Mouse (Mus musculus): ENCODE data around the gene Trp73. TPM values are rescaled to one million over a fixed set of nuclear protein-coding genes. Genes with fewer than 3 reads are reported as not detected.

The Trp73 gene
- total RNA-seq, 1 experiment = 2.6 TPM

DNA sequence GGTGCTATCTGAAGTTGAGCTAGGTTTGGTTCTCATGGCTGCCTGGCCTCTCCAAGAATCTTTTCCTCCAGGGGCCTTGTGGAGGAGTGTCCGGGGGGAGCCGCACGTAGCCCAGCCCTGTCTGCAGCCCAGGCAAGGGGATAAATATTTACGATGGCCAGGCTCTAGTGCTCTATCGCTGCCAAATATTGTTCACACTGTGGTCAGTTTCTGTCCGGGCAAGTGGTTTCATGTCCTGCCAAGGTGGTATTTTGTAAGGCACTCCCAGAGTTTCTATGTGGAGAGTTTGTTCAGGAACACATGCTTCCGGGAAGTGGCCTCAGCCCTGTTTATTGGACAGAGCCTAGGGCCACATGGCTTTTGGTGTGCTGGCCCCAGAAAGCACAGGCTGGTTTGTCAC is 41.0 kb upstream of the Trp73 start:
- Histone ChIP-seq H3K4me3 (ENCODE audit: insufficient read depth in 1 of 2, low read depth in 1 of 2, low read length in 2 of 2, poor library complexity in 1 of 2, severe bottlenecking in 1 of 2) (no peak overlapping the region), H3K9me3 (ENCODE audit: control insufficient read depth, insufficient read depth, low read depth, low read length) (no peaks in the 10 kb centered on the region), H3K9ac (ENCODE audit: insufficient read depth, low read depth, low read length, poor library complexity, severe bottlenecking) (no peak overlapping the region), H3K27ac (ENCODE audit: insufficient read depth, low read depth, low read length, poor library complexity, severe bottlenecking) (no peak overlapping the region), H3K4me1 (ENCODE audit: control insufficient read depth in 2 of 2, insufficient read depth in 2 of 2, low read length in 2 of 2, poor library complexity in 1 of 2) (0 out of 4 replicates have a peak, but pooled peaks cover 0 to 1% of the 10 kb centered on the region in 2 experiments), H3K36me3 (ENCODE audit: control insufficient read depth, insufficient read depth, low read length, poor library complexity, severe bottlenecking) (no peaks in the 10 kb centered on the region)
- in situ Hi-C loops (cut with MboI; ENCODE audit: low sequenced_read_pairs in 2 of 2, unreplicated experiment in 2 of 2) = no loop called here
- DNase-seq (ENCODE audit: low read depth, low spot score) = no peak
- no peak for TF ChIP-seq ZC3H11A (IDR thresholded peaks at IDR 0.05; ENCODE audit: borderline replicate concordance, low read depth, low read length)
- TF ChIP-seq MAFK (IDR thresholded peaks at IDR 0.05; ENCODE audit: insufficient read depth, low read depth, low read length) = no peak
- no peak for TF ChIP-seq ZNF384 (IDR thresholded peaks at IDR 0.05; ENCODE audit: low read depth, low read length)
- no peak for TF ChIP-seq CHD2 (IDR thresholded peaks at IDR 0.05; ENCODE audit: low read depth, low read length)
- no peak for TF ChIP-seq HCFC1 (IDR thresholded peaks at IDR 0.05; ENCODE audit: borderline replicate concordance, insufficient read depth, low read length)

DNA sequence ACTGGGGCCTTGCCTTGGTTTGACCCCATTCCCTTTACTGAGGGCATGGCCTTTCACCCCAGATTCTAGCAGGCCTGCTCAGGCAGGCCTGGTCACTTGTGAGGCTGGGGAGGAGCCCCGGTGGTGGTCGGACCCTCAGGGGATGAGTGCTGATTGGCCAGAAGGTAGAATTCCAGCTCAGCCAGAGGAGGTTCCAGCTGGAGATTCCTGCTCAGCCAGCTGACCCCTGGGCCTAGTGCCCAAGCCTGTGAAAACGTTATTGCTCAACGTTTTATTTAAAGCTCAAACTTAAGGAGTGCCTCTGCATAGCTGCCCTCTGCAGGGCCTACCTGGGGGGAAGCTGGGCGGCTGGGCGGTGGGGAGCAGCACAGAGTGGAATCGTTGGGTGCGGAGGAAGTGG is 37.2 kb upstream of the Trp73 start:
- no peaks in the 10 kb centered on the region for H3K36me3 ChIP-seq (ENCODE audit: control insufficient read depth, insufficient read depth, low read length, poor library complexity, severe bottlenecking)
- H3K9ac ChIP-seq (ENCODE audit: insufficient read depth, low read depth, low read length, poor library complexity, severe bottlenecking) = no peak overlapping the region
- H3K4me1 ChIP-seq (ENCODE audit: control insufficient read depth in 2 of 2, insufficient read depth in 2 of 2, low read length in 2 of 2, poor library complexity in 1 of 2) = no peaks in the 10 kb centered on the region
- no peaks in the 10 kb centered on the region for H3K9me3 ChIP-seq (ENCODE audit: control insufficient read depth, insufficient read depth, low read depth, low read length)
- DNase-seq (ENCODE audit: low read depth, low spot score) = no peak
- TF ChIP-seq ZC3H11A (IDR thresholded peaks at IDR 0.05; ENCODE audit: borderline replicate concordance, low read depth, low read length) = no peak
- TF ChIP-seq ZNF384 (IDR thresholded peaks at IDR 0.05; ENCODE audit: low read depth, low read length) = no peak
- no peak for TF ChIP-seq MAFK (IDR thresholded peaks at IDR 0.05; ENCODE audit: insufficient read depth, low read depth, low read length)
- TF ChIP-seq CHD2 (IDR thresholded peaks at IDR 0.05; ENCODE audit: low read depth, low read length) = no peak
- no peak for TF ChIP-seq HCFC1 (IDR thresholded peaks at IDR 0.05; ENCODE audit: borderline replicate concordance, insufficient read depth, low read length)
- no peak overlapping the region for H3K4me3 ChIP-seq (ENCODE audit: insufficient read depth in 1 of 2, low read depth in 1 of 2, low read length in 2 of 2, poor library complexity in 1 of 2, severe bottlenecking in 1 of 2)
- in situ Hi-C loops (cut with MboI; ENCODE audit: low sequenced_read_pairs in 2 of 2, unreplicated experiment in 2 of 2) = no loop called here
- H3K27ac ChIP-seq (ENCODE audit: insufficient read depth, low read depth, low read length, poor library complexity, severe bottlenecking) = no peak overlapping the region

DNA sequence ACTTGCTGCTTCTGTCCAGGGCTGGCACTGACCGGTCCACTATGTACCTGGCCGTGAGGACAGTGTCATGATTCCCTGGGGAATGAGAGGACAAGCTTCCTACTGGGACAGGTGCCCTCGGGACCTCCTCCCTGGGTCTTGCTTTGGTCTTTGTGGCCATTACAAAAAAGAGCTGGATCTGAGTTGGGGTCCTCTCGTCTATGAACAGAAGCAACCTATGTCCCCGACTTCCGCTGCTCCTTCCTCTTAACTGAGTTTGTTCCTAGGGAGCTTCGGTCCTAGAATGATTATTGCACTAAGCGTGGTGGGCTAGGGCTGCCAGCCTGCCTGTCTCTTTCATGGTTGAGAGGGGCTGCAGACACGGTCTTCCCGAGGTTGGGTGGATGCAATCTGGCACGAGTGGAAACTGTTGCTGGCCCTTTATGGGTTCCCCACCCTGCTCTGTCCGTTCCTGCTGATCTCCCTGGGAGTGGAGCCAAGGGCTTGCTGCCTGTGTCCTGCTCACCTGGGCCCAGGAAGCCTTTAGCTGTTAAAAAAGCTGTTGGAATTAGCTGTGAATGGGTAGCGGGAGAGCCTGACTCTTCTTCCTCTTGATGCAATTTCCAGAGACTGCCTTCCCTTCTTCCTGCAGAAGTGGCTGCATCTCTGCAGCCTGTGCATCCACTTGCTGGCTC is 32.1 kb upstream of the Trp73 start:
- no peak for DNase-seq (ENCODE audit: low read depth, low spot score)
- Histone ChIP-seq H3K4me1 (ENCODE audit: control insufficient read depth in 2 of 2, insufficient read depth in 2 of 2, low read length in 2 of 2, poor library complexity in 1 of 2) (peaks cover 0 to 5% of the 10 kb centered on the region in 2 experiments; a peak in 1 of 4 replicates), H3K36me3 (ENCODE audit: control insufficient read depth, insufficient read depth, low read length, poor library complexity, severe bottlenecking) (no peaks in the 10 kb centered on the region), H3K9me3 (ENCODE audit: control insufficient read depth, insufficient read depth, low read depth, low read length) (no peaks in the 10 kb centered on the region), H3K9ac (ENCODE audit: insufficient read depth, low read depth, low read length, poor library complexity, severe bottlenecking) (no peak overlapping the region), H3K4me3 (ENCODE audit: insufficient read depth in 1 of 2, low read depth in 1 of 2, low read length in 2 of 2, poor library complexity in 1 of 2, severe bottlenecking in 1 of 2) (no peak overlapping the region), H3K27ac (ENCODE audit: insufficient read depth, low read depth, low read length, poor library complexity, severe bottlenecking) (no peak overlapping the region)
- in situ Hi-C loops (cut with MboI; ENCODE audit: low sequenced_read_pairs in 2 of 2, unreplicated experiment in 2 of 2) = no loop called here
- TF ChIP-seq CHD2 (IDR thresholded peaks at IDR 0.05; ENCODE audit: low read depth, low read length) (no peak), ZC3H11A (IDR thresholded peaks at IDR 0.05; ENCODE audit: borderline replicate concordance, low read depth, low read length) (no peak), HCFC1 (IDR thresholded peaks at IDR 0.05; ENCODE audit: borderline replicate concordance, insufficient read depth, low read length) (no peak), ZNF384 (IDR thresholded peaks at IDR 0.05; ENCODE audit: low read depth, low read length) (no peak), MAFK (IDR thresholded peaks at IDR 0.05; ENCODE audit: insufficient read depth, low read depth, low read length) (no peak)

DNA sequence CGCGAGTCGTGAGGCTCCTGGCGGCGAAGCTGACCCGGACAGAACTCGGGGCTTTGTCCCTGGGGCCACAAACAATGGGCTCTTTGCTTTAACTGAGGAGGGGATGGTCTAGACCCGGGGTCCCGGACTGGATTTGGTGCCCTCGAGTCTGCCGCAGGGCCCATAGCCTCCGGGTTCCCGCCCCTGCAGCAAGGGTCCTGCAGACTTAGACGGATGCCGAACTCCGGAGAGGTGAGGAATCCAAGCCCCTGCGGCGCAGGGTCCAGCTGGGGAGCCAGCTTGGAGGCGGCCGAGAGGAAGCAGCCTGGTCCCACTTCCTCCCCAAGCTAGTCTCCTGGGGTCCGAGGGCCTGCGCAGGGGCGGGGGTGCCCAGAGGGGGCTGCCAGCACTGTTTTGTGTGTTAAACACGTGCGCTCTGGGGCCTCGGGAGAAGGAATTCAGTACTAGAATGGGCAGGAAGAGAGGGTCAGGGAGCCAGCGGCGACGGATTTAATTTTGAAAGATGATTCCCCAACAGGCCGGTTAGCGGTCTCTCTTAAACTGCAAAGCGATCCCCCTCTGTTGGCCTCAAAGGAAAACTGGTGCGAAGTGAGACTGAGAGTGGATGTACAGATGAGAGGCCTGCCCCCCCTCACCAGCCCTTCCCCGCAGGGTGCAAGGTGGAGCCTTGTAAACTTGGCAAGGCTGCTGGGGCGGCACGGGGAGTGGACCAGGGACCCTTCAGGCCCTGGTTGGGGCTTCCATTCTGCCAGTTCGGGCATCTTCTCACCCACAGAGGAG is 31.3 kb upstream of the Trp73 start:
- Histone ChIP-seq H3K4me1 (ENCODE audit: control insufficient read depth in 2 of 2, insufficient read depth in 2 of 2, low read length in 2 of 2, poor library complexity in 1 of 2) (peaks cover 0 to 5% of the 10 kb centered on the region in 2 experiments; a peak in 1 of 4 replicates), H3K27ac (ENCODE audit: insufficient read depth, low read depth, low read length, poor library complexity, severe bottlenecking) (no peak overlapping the region), H3K4me3 (ENCODE audit: insufficient read depth in 1 of 2, low read depth in 1 of 2, low read length in 2 of 2, poor library complexity in 1 of 2, severe bottlenecking in 1 of 2) (peak overlapping the region; percentile 70 to 72), H3K36me3 (ENCODE audit: control insufficient read depth, insufficient read depth, low read length, poor library complexity, severe bottlenecking) (no peaks in the 10 kb centered on the region), H3K9ac (ENCODE audit: insufficient read depth, low read depth, low read length, poor library complexity, severe bottlenecking) (peak overlapping the region; percentile 40), H3K9me3 (ENCODE audit: control insufficient read depth, insufficient read depth, low read depth, low read length) (no peaks in the 10 kb centered on the region)
- TF ChIP-seq ZNF384 (IDR thresholded peaks at IDR 0.05; ENCODE audit: low read depth, low read length) (no peak), ZC3H11A (IDR thresholded peaks at IDR 0.05; ENCODE audit: borderline replicate concordance, low read depth, low read length) (no peak), MAFK (IDR thresholded peaks at IDR 0.05; ENCODE audit: insufficient read depth, low read depth, low read length) (no peak), CHD2 (IDR thresholded peaks at IDR 0.05; ENCODE audit: low read depth, low read length) (no peak), HCFC1 (IDR thresholded peaks at IDR 0.05; ENCODE audit: borderline replicate concordance, insufficient read depth, low read length) (no peak)
- in situ Hi-C loops (cut with MboI; ENCODE audit: low sequenced_read_pairs in 2 of 2, unreplicated experiment in 2 of 2) = no loop called here
- DNase-seq (ENCODE audit: low read depth, low spot score) = no peak
